Mouse (Mus musculus) midbrain, embryonic 11.5 days (tissue): Measurements from ENCODE around the gene Map3k20. TPM values are rescaled to one million over a fixed set of nuclear protein-coding genes. Genes with fewer than 3 reads are reported as not detected.

Experiments used
- ATAC-seq: fragments of 200-750 bp; cut with Nextera tagmentation; 2 replicates; pipeline ENCODE4 v1.8.0; 2017; ENCODE audit warnings: moderate TSS enrichment, moderate library complexity; ENCODE audit not compliant: low FRiP score
- DNase-seq: peaks from one replicate; pipeline ENCODE4 v3.0.0; 2015; ENCODE audit warnings: low spot score; ENCODE audit errors: missing footprints
- H3K27ac ChIP-seq: fragments of 300-500 bp; sonication (generic); 2 replicates; pipeline ENCODE4 v1.5.1; 2014; ENCODE audit warnings: low read depth, low read length
- H3K27me3 ChIP-seq: fragments of 300-500 bp; sonication (generic); 2 replicates; pipeline ENCODE4 v1.6.1; 2014; ENCODE audit warnings: mild to moderate bottlenecking, low read length, moderate library complexity, mixed read lengths; ENCODE audit not compliant: control insufficient read depth, insufficient read depth
- H3K36me3 ChIP-seq: fragments of 300-500 bp; sonication (generic); 2 replicates; pipeline ENCODE4 v1.6.1; 2014; ENCODE audit warnings: mild to moderate bottlenecking, low read length, moderate library complexity, mixed read lengths; ENCODE audit not compliant: control insufficient read depth, insufficient read depth
- H3K4me1 ChIP-seq: fragments of 300-500 bp; sonication (generic); 2 replicates; pipeline ENCODE4 v1.6.1; 2014; ENCODE audit warnings: low read length; ENCODE audit not compliant: control insufficient read depth, insufficient read depth
- H3K4me2 ChIP-seq: fragments of 300-500 bp; sonication (generic); 2 replicates; pipeline ENCODE4 v1.6.1; 2014; ENCODE audit warnings: mild to moderate bottlenecking, moderate library complexity
- H3K4me3 ChIP-seq: fragments of 300-500 bp; sonication (generic); 2 replicates; pipeline ENCODE4 v1.5.1; 2014; ENCODE audit warnings: low read depth, low read length
- H3K9ac ChIP-seq: fragments of 300-500 bp; sonication (generic); 2 replicates; pipeline ENCODE4 v1.6.1; 2014; ENCODE audit warnings: low read length
- H3K9me3 ChIP-seq: fragments of 300-500 bp; sonication (generic); 2 replicates; pipeline ENCODE4 v1.6.1; 2016; ENCODE audit warnings: low read length; ENCODE audit not compliant: control insufficient read depth
- WGBS: fragments of 180-500 bp; shearing (Covaris S2); extraction: QIAGEN DNeasy Blood & Tissue Kit; methylation state at CpG from one replicate; pipeline ENCODE4 v1.1.7; 2014; 5-methylcytosine and 5-hydroxymethylcytosine counted together
- polyA plus RNA-seq: library from polyadenylated mRNA; unstranded; fragments of >200 nt; fragmentation: Nextera tagmentation; extraction: Ambion mirVana; gene quantifications from 2 replicates; pipeline ENCODE4 v1.2.1, GENCODE M21; 2014

Map3k20 gene
- polyA plus RNA-seq, 1 experiment from 2014 or later, result 7.5 TPM

GRCm38 (mm10) chr2:72478921-72479320 is 193.5 kb downstream of the Map3k20 start:
- Histone ChIP-seq H3K36me3 (peaks cover 11% of the 10 kb centered on the region; the same call in 1 of the 2 replicates), H3K4me2 (peak overlapping the region; percentile 77), H3K9ac (no peak overlapping the region), H3K27me3 (peaks cover 9% of the 10 kb centered on the region), H3K9me3 (no peaks in the 10 kb centered on the region), H3K27ac (no peak overlapping the region), H3K4me1 (peaks cover 25% of the 10 kb centered on the region), H3K4me3 (no peak overlapping the region)
- ATAC-seq, result no peak
- 64% methylated on average over 13 of the region's 13 CpGs for WGBS
- peak; percentile 79 for DNase-seq

- H3K9ac ChIP-seq, result no peak overlapping the region
- H3K4me2 ChIP-seq, result no peak overlapping the region
- no peak for ATAC-seq
- H3K4me1 ChIP-seq, result peaks cover 22% of the 10 kb centered on the region
- peaks cover 11% of the 10 kb centered on the region; the same call in 1 of the 2 replicates for H3K36me3 ChIP-seq
- H3K27me3 ChIP-seq, result peaks cover under 1% of the 10 kb centered on the region; the same call in 1 of the 2 replicates
- H3K27ac ChIP-seq, result no peak overlapping the region
- 96% methylated on average over 9 of the region's 9 CpGs for WGBS
- peak; percentile 26 for DNase-seq
- no peak overlapping the region for H3K4me3 ChIP-seq
- H3K9me3 ChIP-seq, result no peaks in the 10 kb centered on the region
Measured at GRCm38 (mm10) chr2:72479818-72480217, 194.4 kb downstream of the Map3k20 start.

GRCm38 (mm10) chr2:72491650-72492049 is 206.2 kb downstream of the Map3k20 start:
- Histone ChIP-seq H3K27ac (no peak overlapping the region), H3K4me3 (no peak overlapping the region), H3K9ac (no peak overlapping the region), H3K9me3 (no peaks in the 10 kb centered on the region), H3K4me1 (no peaks in the 10 kb centered on the region), H3K36me3 (0 out of 2 replicates have a peak, but pooled peaks cover 3% of the 10 kb centered on the region), H3K4me2 (no peak overlapping the region), H3K27me3 (no peaks in the 10 kb centered on the region; the same call in 1 of the 2 replicates)
- ATAC-seq (no peak), DNase-seq (no peak)
- 62% methylated on average over 7 of the region's 7 CpGs for WGBS

Other genes with a start within 250 kb of the Map3k20 start
- 172 and 189 TPM in 2 replicates for gene Cdca7, start 190.5 kb downstream of the Map3k20 start, polyA plus RNA-seq